Mouse (Mus musculus): ENCODE data around the gene Zcchc10. TPM values are rescaled to one million over a fixed set of nuclear protein-coding genes. Genes with fewer than 3 reads are reported as not detected.

Gene Zcchc10
- total RNA-seq, 1 experiment, result 12.9 TPM

DNA sequence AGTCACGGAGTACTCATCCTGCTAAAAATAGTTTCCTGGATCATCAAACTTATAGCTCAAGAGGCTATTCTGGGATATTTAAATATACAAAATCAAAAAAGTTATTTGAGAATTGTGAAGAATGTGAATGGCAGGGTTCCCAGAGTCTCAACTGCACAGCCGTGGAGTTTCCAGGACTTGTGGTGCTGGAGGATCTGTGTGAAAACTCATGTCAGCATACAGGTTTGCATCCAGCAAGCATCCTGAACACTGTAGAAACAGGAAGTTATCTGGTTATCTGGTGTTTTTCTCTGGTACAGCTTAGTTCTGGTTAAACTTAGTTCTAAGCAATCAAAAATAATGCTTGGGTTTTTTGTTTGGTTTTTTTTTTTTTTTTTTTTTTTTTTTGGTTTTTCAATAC, 17.5 kb upstream of the Zcchc10 start:
- H3K27ac ChIP-seq (ENCODE audit: insufficient read depth, low read depth, low read length, poor library complexity, severe bottlenecking), result no peak overlapping the region
- peaks cover 3 to 8% of the 10 kb centered on the region in 2 experiments; a peak in 3 of 4 replicates for H3K4me1 ChIP-seq (ENCODE audit: control insufficient read depth in 2 of 2, insufficient read depth in 2 of 2, low read length in 2 of 2, poor library complexity in 1 of 2)
- no peaks in the 10 kb centered on the region for H3K36me3 ChIP-seq (ENCODE audit: control insufficient read depth, insufficient read depth, low read length, poor library complexity, severe bottlenecking)
- no peak overlapping the region for H3K9ac ChIP-seq (ENCODE audit: insufficient read depth, low read depth, low read length, poor library complexity, severe bottlenecking)
- H3K4me3 ChIP-seq (ENCODE audit: insufficient read depth in 1 of 2, low read depth in 1 of 2, low read length in 2 of 2, poor library complexity in 1 of 2, severe bottlenecking in 1 of 2), result no peak overlapping the region
- no peak for DNase-seq (ENCODE audit: low read depth, low spot score)
- no peaks in the 10 kb centered on the region for H3K9me3 ChIP-seq (ENCODE audit: control insufficient read depth, insufficient read depth, low read depth, low read length)
- in situ Hi-C loops (cut with MboI; ENCODE audit: low sequenced_read_pairs in 2 of 2, unreplicated experiment in 2 of 2), result no loop called here
- no peak for TF ChIP-seq MAFK (IDR thresholded peaks at IDR 0.05; ENCODE audit: insufficient read depth, low read depth, low read length)
- TF ChIP-seq HCFC1 (IDR thresholded peaks at IDR 0.05; ENCODE audit: borderline replicate concordance, insufficient read depth, low read length), result no peak
- no peak for TF ChIP-seq CHD2 (IDR thresholded peaks at IDR 0.05; ENCODE audit: low read depth, low read length)

- no peak overlapping the region for H3K27ac ChIP-seq (ENCODE audit: insufficient read depth, low read depth, low read length, poor library complexity, severe bottlenecking)
- H3K9ac ChIP-seq (ENCODE audit: insufficient read depth, low read depth, low read length, poor library complexity, severe bottlenecking), result no peak overlapping the region
- TF ChIP-seq CHD2 (IDR thresholded peaks at IDR 0.05; ENCODE audit: low read depth, low read length), result no peak
- no peak for TF ChIP-seq ZNF384 (IDR thresholded peaks at IDR 0.05; ENCODE audit: low read depth, low read length)
- no peak for TF ChIP-seq ZC3H11A (IDR thresholded peaks at IDR 0.05; ENCODE audit: borderline replicate concordance, low read depth, low read length)
- TF ChIP-seq MAFK (IDR thresholded peaks at IDR 0.05; ENCODE audit: insufficient read depth, low read depth, low read length), result no peak
- TF ChIP-seq HCFC1 (IDR thresholded peaks at IDR 0.05; ENCODE audit: borderline replicate concordance, insufficient read depth, low read length), result no peak
- H3K4me1 ChIP-seq (ENCODE audit: control insufficient read depth in 2 of 2, insufficient read depth in 2 of 2, low read length in 2 of 2, poor library complexity in 1 of 2), result peaks cover 5 to 14% of the 10 kb centered on the region in 2 experiments; a peak in 3 of 4 replicates
- no peaks in the 10 kb centered on the region for H3K36me3 ChIP-seq (ENCODE audit: control insufficient read depth, insufficient read depth, low read length, poor library complexity, severe bottlenecking)
- no peak for DNase-seq (ENCODE audit: low read depth, low spot score)
- in situ Hi-C loops (cut with MboI; ENCODE audit: low sequenced_read_pairs in 2 of 2, unreplicated experiment in 2 of 2), result no loop called here
- H3K9me3 ChIP-seq (ENCODE audit: control insufficient read depth, insufficient read depth, low read depth, low read length), result no peaks in the 10 kb centered on the region
- no peak overlapping the region for H3K4me3 ChIP-seq (ENCODE audit: insufficient read depth in 1 of 2, low read depth in 1 of 2, low read length in 2 of 2, poor library complexity in 1 of 2, severe bottlenecking in 1 of 2)
Observed at GRCm38 (mm10) chr11:53307558-53308065, 16.9 kb upstream of the Zcchc10 start.

DNA sequence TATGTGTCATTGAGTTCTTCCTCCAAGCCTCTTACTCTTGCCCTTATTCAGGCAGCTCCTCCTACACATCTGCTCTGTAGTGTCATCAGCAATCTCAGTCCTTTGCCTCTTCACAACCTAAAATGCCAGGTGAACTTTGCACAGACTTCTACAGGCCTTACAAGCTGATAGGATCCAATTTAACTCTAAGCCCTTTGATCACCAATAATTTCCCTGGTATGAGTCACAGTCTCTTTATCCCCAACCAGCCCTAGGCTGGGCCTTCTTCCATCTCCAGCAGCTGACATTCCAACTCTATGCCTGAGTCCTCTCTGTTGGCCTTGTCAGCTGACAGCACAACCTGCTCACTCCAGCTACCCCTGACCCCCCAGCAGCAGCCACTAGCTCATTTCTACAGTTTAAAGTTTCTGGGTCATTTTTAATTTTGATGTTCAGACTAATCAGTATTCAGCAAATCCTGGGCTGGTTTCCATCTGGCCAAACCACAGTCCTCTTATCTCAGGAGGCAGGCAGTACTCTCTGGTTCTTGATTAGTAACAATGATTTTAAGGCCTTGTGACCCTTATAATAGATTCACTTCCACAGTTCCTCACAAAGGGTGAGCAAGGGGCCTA, 16.1 kb upstream of the Zcchc10 start:
- TF ChIP-seq ZNF384 (IDR thresholded peaks at IDR 0.05; ENCODE audit: low read depth, low read length) (no peak), CHD2 (IDR thresholded peaks at IDR 0.05; ENCODE audit: low read depth, low read length) (no peak), HCFC1 (IDR thresholded peaks at IDR 0.05; ENCODE audit: borderline replicate concordance, insufficient read depth, low read length) (no peak), ZC3H11A (IDR thresholded peaks at IDR 0.05; ENCODE audit: borderline replicate concordance, low read depth, low read length) (no peak), MAFK (IDR thresholded peaks at IDR 0.05; ENCODE audit: insufficient read depth, low read depth, low read length) (no peak)
- Histone ChIP-seq H3K27ac (ENCODE audit: insufficient read depth, low read depth, low read length, poor library complexity, severe bottlenecking) (no peak overlapping the region), H3K36me3 (ENCODE audit: control insufficient read depth, insufficient read depth, low read length, poor library complexity, severe bottlenecking) (no peaks in the 10 kb centered on the region), H3K4me1 (ENCODE audit: control insufficient read depth in 2 of 2, insufficient read depth in 2 of 2, low read length in 2 of 2, poor library complexity in 1 of 2) (peaks cover 7 to 14% of the 10 kb centered on the region in 2 experiments; a peak in 3 of 4 replicates), H3K9me3 (ENCODE audit: control insufficient read depth, insufficient read depth, low read depth, low read length) (no peaks in the 10 kb centered on the region), H3K4me3 (ENCODE audit: insufficient read depth in 1 of 2, low read depth in 1 of 2, low read length in 2 of 2, poor library complexity in 1 of 2, severe bottlenecking in 1 of 2) (no peak overlapping the region), H3K9ac (ENCODE audit: insufficient read depth, low read depth, low read length, poor library complexity, severe bottlenecking) (no peak overlapping the region)
- in situ Hi-C loops (cut with MboI; ENCODE audit: low sequenced_read_pairs in 2 of 2, unreplicated experiment in 2 of 2), result no loop called here
- DNase-seq (ENCODE audit: low read depth, low spot score), result no peak

GRCm38 (mm10) chr11:53308884-53309310, 15.6 kb upstream of the Zcchc10 start:
- Histone ChIP-seq H3K4me3 (ENCODE audit: insufficient read depth in 1 of 2, low read depth in 1 of 2, low read length in 2 of 2, poor library complexity in 1 of 2, severe bottlenecking in 1 of 2) (no peak overlapping the region), H3K4me1 (ENCODE audit: control insufficient read depth in 2 of 2, insufficient read depth in 2 of 2, low read length in 2 of 2, poor library complexity in 1 of 2) (peaks cover 7 to 14% of the 10 kb centered on the region in 2 experiments; a peak in 3 of 4 replicates), H3K9me3 (ENCODE audit: control insufficient read depth, insufficient read depth, low read depth, low read length) (no peaks in the 10 kb centered on the region), H3K36me3 (ENCODE audit: control insufficient read depth, insufficient read depth, low read length, poor library complexity, severe bottlenecking) (no peaks in the 10 kb centered on the region), H3K9ac (ENCODE audit: insufficient read depth, low read depth, low read length, poor library complexity, severe bottlenecking) (no peak overlapping the region), H3K27ac (ENCODE audit: insufficient read depth, low read depth, low read length, poor library complexity, severe bottlenecking) (no peak overlapping the region)
- in situ Hi-C loops (cut with MboI; ENCODE audit: low sequenced_read_pairs in 2 of 2, unreplicated experiment in 2 of 2), result no loop called here
- TF ChIP-seq HCFC1 (IDR thresholded peaks at IDR 0.05; ENCODE audit: borderline replicate concordance, insufficient read depth, low read length), result no peak
- no peak for TF ChIP-seq CHD2 (IDR thresholded peaks at IDR 0.05; ENCODE audit: low read depth, low read length)
- no peak for TF ChIP-seq ZC3H11A (IDR thresholded peaks at IDR 0.05; ENCODE audit: borderline replicate concordance, low read depth, low read length)
- no peak for TF ChIP-seq MAFK (IDR thresholded peaks at IDR 0.05; ENCODE audit: insufficient read depth, low read depth, low read length)
- no peak for TF ChIP-seq ZNF384 (IDR thresholded peaks at IDR 0.05; ENCODE audit: low read depth, low read length)
- DNase-seq (ENCODE audit: low read depth, low spot score), result no peak

Measured in ES-E14 (cell line).